Mouse (Mus musculus) liver, embryonic 14.5 days (tissue): ENCODE data around the gene Gm20671.

Experiments used
- CTCF ChIP-seq: IDR thresholded peaks from 2 replicates; pipeline ENCODE4 v1.5.1; 2016; ENCODE audit warnings: antibody characterized with exemption, low read depth, control low read depth
- EP300 ChIP-seq: IDR thresholded peaks from 2 replicates; pipeline ENCODE4 v1.6.1; 2016; ENCODE audit warnings: antibody characterized with exemption, low read depth

GRCm38 (mm10) chr5:32717726-32718125 is 109.2 kb downstream of the Gm20671 start:
- no peak for TF ChIP-seq CTCF
- no peak for TF ChIP-seq EP300
